Comparison of ENCODE assay signal across 33 mouse cellular contexts in genomic region chr16:48736890-48737289, GRCm38 (mm10). TPM values are rescaled to one million over a fixed set of nuclear protein-coding genes. Genes with fewer than 3 reads are reported as not detected.
"Had no signal": no experiment of that assay in that cellular context is flagged by ENCODE, and none has a peak within 500 bp of the region (broad histone marks: within the 10 kb centered on the region; RNA-seq: fewer than 3 reads in every experiment).

No protein-coding gene starts in this region.

- H3K27me3 ChIP-seq: embryonic facial prominence, embryonic 12.5 days; embryonic facial prominence, embryonic 13.5 days; embryonic facial prominence, embryonic 15.5 days; forebrain, embryonic 12.5 days; forebrain, embryonic 13.5 days; forebrain, embryonic 15.5 days had no signal

- H3K9ac ChIP-seq: embryonic facial prominence, embryonic 12.5 days; embryonic facial prominence, embryonic 13.5 days; embryonic facial prominence, embryonic 15.5 days; forebrain, embryonic 12.5 days; forebrain, embryonic 13.5 days; forebrain, embryonic 15.5 days; forebrain, postnatal 0 days had no signal

- H3K4me3 ChIP-seq: embryonic facial prominence, embryonic 10.5 days; embryonic facial prominence, embryonic 12.5 days; embryonic facial prominence, embryonic 13.5 days; embryonic facial prominence, embryonic 15.5 days; erythroblast, embryonic 14.5 days; forebrain, embryonic 10.5 days; forebrain, embryonic 12.5 days; forebrain, embryonic 13.5 days; forebrain, embryonic 15.5 days; gastrocnemius, adult 2 months; heart, adult 2 months had no signal

- H3K27ac ChIP-seq: embryonic facial prominence, embryonic 10.5 days; embryonic facial prominence, embryonic 12.5 days; embryonic facial prominence, embryonic 13.5 days; embryonic facial prominence, embryonic 15.5 days; forebrain, embryonic 10.5 days; forebrain, embryonic 12.5 days; forebrain, embryonic 13.5 days; forebrain, embryonic 15.5 days; gastrocnemius, adult 2 months; heart, adult 2 months had no signal

- H3K9me3 ChIP-seq: embryonic facial prominence, embryonic 10.5 days; embryonic facial prominence, embryonic 12.5 days; embryonic facial prominence, embryonic 13.5 days; embryonic facial prominence, embryonic 15.5 days; forebrain, embryonic 10.5 days; forebrain, embryonic 12.5 days; forebrain, embryonic 13.5 days; forebrain, embryonic 15.5 days had no signal

- H3K4me2 ChIP-seq: embryonic facial prominence, embryonic 12.5 days; embryonic facial prominence, embryonic 13.5 days; embryonic facial prominence, embryonic 15.5 days; forebrain, embryonic 12.5 days; forebrain, embryonic 13.5 days; forebrain, embryonic 15.5 days had no signal

- ATAC-seq: forebrain, embryonic 13.5 days; forebrain, embryonic 14.5 days; forebrain, embryonic 15.5 days; forebrain, embryonic 16.5 days; forebrain, postnatal 0 days had no signal

- H3K4me1 ChIP-seq: embryonic facial prominence, embryonic 10.5 days; embryonic facial prominence, embryonic 12.5 days; embryonic facial prominence, embryonic 13.5 days; embryonic facial prominence, embryonic 15.5 days; forebrain, embryonic 10.5 days; forebrain, embryonic 12.5 days; forebrain, embryonic 13.5 days; forebrain, embryonic 15.5 days had no signal

- H3K36me3 ChIP-seq: embryonic facial prominence, embryonic 10.5 days; embryonic facial prominence, embryonic 12.5 days; embryonic facial prominence, embryonic 13.5 days; embryonic facial prominence, embryonic 15.5 days; forebrain, embryonic 10.5 days; forebrain, embryonic 12.5 days; forebrain, embryonic 15.5 days had no signal

- DNase-seq: cerebellum, adult 9-10 months; cerebellum, adult 9-11 months; cerebellum, postnatal 10 days; cerebellum, postnatal 14 days; cerebellum, postnatal 25 days; cerebellum, postnatal 36 days; embryo, embryonic 11 days; forebrain, postnatal 0 days; gastrocnemius, adult 2 months; gastrocnemius, postnatal 10 days; gastrocnemius, postnatal 14 days; gastrocnemius, postnatal 25 days; gastrocnemius, postnatal 36 days; heart, adult 11 months; heart, adult 18-20 months; heart, adult 2 months had no signal

RNA-seq across cellular contexts. Expression of gene Trat1, which starts 34.9 kb away (rescaled TPM):
- total RNA-seq: gastrocnemius, adult 18-20 months; gastrocnemius, adult 2 months; gastrocnemius, adult 8-10 months; gastrocnemius, postnatal 10 days; gastrocnemius, postnatal 14 days; gastrocnemius, postnatal 25 days; gastrocnemius, postnatal 4 days; heart, adult 8-10 months had no signal
- polyA plus RNA-seq: embryonic facial prominence, embryonic 10.5 days; embryonic facial prominence, embryonic 11.5 days; embryonic facial prominence, embryonic 12.5 days; embryonic facial prominence, embryonic 13.5 days; embryonic facial prominence, embryonic 15.5 days; erythroblast, embryonic 14.5 days; forebrain, embryonic 10.5 days; forebrain, embryonic 11.5 days; forebrain, embryonic 13.5 days; forebrain, embryonic 14.5 days; forebrain, embryonic 15.5 days; forebrain, embryonic 16.5 days; forebrain, postnatal 0 days had no signal
